Mouse (Mus musculus) monocyte, adult 59 days (primary cell): ENCODE data around the gene Pdpr. TPM values are rescaled to one million over a fixed set of nuclear protein-coding genes. Genes with fewer than 3 reads are reported as not detected.

Experiments
- total RNA-seq, 2 experiments: library from RNA; stranded (reverse); gene quantifications; one replicate each; pipeline ENCODE4 v1.2.4; 2023

Pdpr gene
- 10 to 100 TPM; 18.9 to 20.1 TPM for total RNA-seq

GRCm38 (mm10) chr8:111093865-111094718 lies at the start of gene Pdpr:
TSS of gene Pdpr (plus strand) at chr8:111094630.

GRCm38 (mm10) chr8:111056158-111056663 lies 38.2 kb upstream of the Pdpr start, which contains the start of gene Exosc6:
TSS of gene Exosc6 (plus strand) at chr8:111056339.

GRCm38 (mm10) chr8:111092326-111092725 lies 2.1 kb upstream of the Pdpr start, which contains the start of gene Clec18a:
TSS of gene Clec18a (minus strand) at chr8:111092426.

Other genes with a start within 250 kb of the Pdpr start
- 10 to 100 TPM; 37.8 to 55.2 TPM for gene Cog4, start 248.0 kb upstream of the Pdpr start, total RNA-seq
- gene Sf3b3, start 247.8 kb upstream of the Pdpr start, total RNA-seq, result 10 to 100 TPM; 79.1 to 85.2 TPM
- 1 to 10 TPM; 6.4 to 7.0 TPM for gene Fuk, start 192.1 kb upstream of the Pdpr start, total RNA-seq
- 10 to 100 TPM; 31.1 to 34.4 TPM for gene St3gal2, start 174.7 kb upstream of the Pdpr start, total RNA-seq
- gene Ddx19a, start 96.8 kb upstream of the Pdpr start, total RNA-seq, result 10 to 100 TPM; 45.1 to 45.9 TPM
- 1 to 10 TPM; 8.2 to 8.6 TPM for gene Ddx19b, start 62.9 kb upstream of the Pdpr start, total RNA-seq
- 10 to 100 TPM; 20.8 to 23.0 TPM for gene Aars, start 61.5 kb upstream of the Pdpr start, total RNA-seq
- 1 to 10 TPM; 2.7 to 3.9 TPM for gene Exosc6, start 38.3 kb upstream of the Pdpr start, total RNA-seq
- not detected for gene Clec18a, start 2.2 kb upstream of the Pdpr start, total RNA-seq
- gene Glg1, start 164.6 kb downstream of the Pdpr start, total RNA-seq, result 10 to 100 TPM; 88.6 to 89.0 TPM
- 10 to 100 TPM; 33.2 to 34.4 TPM for gene Rfwd3, start 205.6 kb downstream of the Pdpr start, total RNA-seq
- 10 to 100 TPM; 10.4 to 14.0 TPM for gene Mlkl, start 243.5 kb downstream of the Pdpr start, total RNA-seq